Mouse (Mus musculus) liver, postnatal 0 days (tissue): ENCODE measurements around the gene Syngr4.
A peak's percentile ranks its signal among the peaks of the same experiment; 100 is the strongest.

Source experiments
- CTCF ChIP-seq: sonication (generic); IDR thresholded peaks from 2 replicates; pipeline ENCODE4 v1.5.1; 2016; ENCODE audit warnings: antibody characterized with exemption, low read depth
- EP300 ChIP-seq: IDR thresholded peaks from 2 replicates; pipeline ENCODE4 v1.6.1; 2016; ENCODE audit warnings: antibody characterized with exemption, low read depth, mild to moderate bottlenecking

- TF ChIP-seq CTCF (peak; percentile 72), EP300 (no peak)
Measured at GRCm38 (mm10) chr7:45919083-45919671, 22.7 kb upstream of the Syngr4 start.
